Mouse (Mus musculus) liver, postnatal 0 days (tissue): ENCODE results near the gene Pick1. TPM values are rescaled to one million over a fixed set of nuclear protein-coding genes. Genes with fewer than 3 reads are reported as not detected.
A peak's percentile ranks its signal among the peaks of the same experiment; 100 is the strongest.

Experiments used
- ATAC-seq: fragments of 200-750 bp; cut with Nextera tagmentation; 2 replicates; pipeline ENCODE4 v1.8.0; 2017; ENCODE audit warnings: mild to moderate bottlenecking, moderate library complexity
- DNase-seq: peaks from one replicate; pipeline ENCODE4 v3.0.0-alpha.2; 2016
- H3K27ac ChIP-seq: fragments of 300-500 bp; sonication (generic); 2 replicates; pipeline ENCODE4 v1.5.1; 2014; ENCODE audit warnings: antibody characterized with exemption, moderate library complexity, mild to moderate bottlenecking, low read depth
- H3K27me3 ChIP-seq: fragments of 300-500 bp; sonication (generic); 2 replicates; pipeline ENCODE4 v1.6.1; 2014; ENCODE audit warnings: low read length, control low read depth, mixed read lengths; ENCODE audit not compliant: insufficient read depth
- H3K36me3 ChIP-seq: fragments of 300-500 bp; sonication (generic); replicated peaks from 2 replicates; pipeline ENCODE4 v1.6.1; 2014; ENCODE audit warnings: mild to moderate bottlenecking, control low read depth, low read length, moderate library complexity, mixed read lengths; ENCODE audit not compliant: insufficient read depth
- H3K4me1 ChIP-seq: fragments of 300-500 bp; sonication (generic); 2 replicates; pipeline ENCODE4 v1.6.1; 2014; ENCODE audit warnings: antibody characterized with exemption, mild to moderate bottlenecking, control low read depth; ENCODE audit not compliant: insufficient read depth
- H3K4me2 ChIP-seq: fragments of 300-500 bp; sonication (generic); 2 replicates; pipeline ENCODE4 v1.6.1; 2014; ENCODE audit warnings: low read depth, mild to moderate bottlenecking, low read length, moderate library complexity, mixed read lengths
- H3K4me3 ChIP-seq: fragments of 300-500 bp; sonication (generic); 2 replicates; pipeline ENCODE4 v1.5.1; 2014; ENCODE audit warnings: low read depth, low read length
- H3K9ac ChIP-seq: fragments of 300-500 bp; sonication (generic); replicated peaks from 2 replicates; pipeline ENCODE4 v1.6.1; 2014; ENCODE audit warnings: mild to moderate bottlenecking, moderate library complexity
- H3K9me3 ChIP-seq: fragments of 300-500 bp; sonication (generic); 2 replicates; pipeline ENCODE4 v1.6.1; 2016; ENCODE audit warnings: mild to moderate bottlenecking, control low read depth, low read length, mixed read lengths
- CTCF ChIP-seq: sonication (generic); IDR thresholded peaks from 2 replicates; pipeline ENCODE4 v1.5.1; 2016; ENCODE audit warnings: antibody characterized with exemption, low read depth
- EP300 ChIP-seq: IDR thresholded peaks from 2 replicates; pipeline ENCODE4 v1.6.1; 2016; ENCODE audit warnings: antibody characterized with exemption, low read depth, mild to moderate bottlenecking
- WGBS: fragments of 180-500 bp; shearing (Covaris S2); extraction: QIAGEN DNeasy Blood & Tissue Kit; methylation state at CpG from one replicate; pipeline ENCODE4 v1.1.7; 2014; ENCODE audit not compliant: insufficient replicate concordance; 5-methylcytosine and 5-hydroxymethylcytosine counted together
- polyA plus RNA-seq: library from polyadenylated mRNA; unstranded; fragments of >200 nt; fragmentation: Nextera tagmentation; extraction: Ambion mirVana; gene quantifications from 2 replicates; pipeline ENCODE4 v1.2.1, GENCODE M21; 2015

Pick1 gene
- polyA plus RNA-seq, 1 experiment from 2014 or later, result 12.2 TPM

GRCm38 (mm10) chr15:79251781-79252491 lies 23.0 kb downstream of the Pick1 start:
- no peaks in the 10 kb centered on the region for H3K9me3 ChIP-seq
- no peak for TF ChIP-seq EP300
- no peak for TF ChIP-seq CTCF
- H3K4me2 ChIP-seq, result peak overlapping the region; percentile 58
- H3K4me3 ChIP-seq, result peak overlapping the region; percentile 7; the same call in 1 of the 2 replicates
- peaks cover 14% of the 10 kb centered on the region for H3K4me1 ChIP-seq
- H3K9ac ChIP-seq, result peak overlapping the region; percentile 16; the same call in 1 of the 2 replicates
- H3K36me3 ChIP-seq, result peaks cover 7% of the 10 kb centered on the region
- no peak overlapping the region for H3K27ac ChIP-seq
- ATAC-seq (peak; percentile 21; the same call in 1 of the 2 replicates), DNase-seq (no peak)
- 3% methylated on average over 60 of the region's 61 CpGs for WGBS
- peaks cover 30% of the 10 kb centered on the region for H3K27me3 ChIP-seq

DNA sequence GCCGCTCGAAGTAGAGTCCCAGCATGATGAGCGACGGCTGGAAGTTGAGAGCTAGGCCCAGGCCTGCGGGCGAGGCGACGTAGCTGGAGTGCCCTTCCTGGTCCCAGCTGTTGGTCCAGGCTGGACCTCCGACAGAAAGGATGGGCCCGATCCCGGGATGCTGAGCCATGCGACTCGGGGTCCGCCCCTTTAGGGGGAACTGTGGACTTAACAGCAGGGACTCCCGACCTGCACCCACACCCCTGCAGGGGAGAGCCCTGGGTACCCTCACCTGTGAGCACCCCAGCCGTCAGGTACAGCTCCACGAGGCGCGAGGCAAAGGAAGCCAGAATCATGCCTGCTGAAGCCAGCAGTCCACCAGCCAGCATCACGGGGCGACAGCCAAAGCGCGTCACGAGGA lies 23.6 kb downstream of the Pick1 start:
- Histone ChIP-seq H3K4me1 (peaks cover 14% of the 10 kb centered on the region), H3K36me3 (peaks cover 3% of the 10 kb centered on the region), H3K4me3 (peak overlapping the region; percentile 7; the same call in 1 of the 2 replicates), H3K27me3 (peaks cover 30% of the 10 kb centered on the region), H3K9me3 (no peaks in the 10 kb centered on the region), H3K9ac (no peak overlapping the region; the same call in 1 of the 2 replicates), H3K27ac (no peak overlapping the region), H3K4me2 (peak overlapping the region; percentile 58)
- TF ChIP-seq EP300 (no peak), CTCF (no peak)
- WGBS, result 27% methylated on average over 24 of the region's 24 CpGs
- DNase-seq (no peak), ATAC-seq (no peak)

DNA sequence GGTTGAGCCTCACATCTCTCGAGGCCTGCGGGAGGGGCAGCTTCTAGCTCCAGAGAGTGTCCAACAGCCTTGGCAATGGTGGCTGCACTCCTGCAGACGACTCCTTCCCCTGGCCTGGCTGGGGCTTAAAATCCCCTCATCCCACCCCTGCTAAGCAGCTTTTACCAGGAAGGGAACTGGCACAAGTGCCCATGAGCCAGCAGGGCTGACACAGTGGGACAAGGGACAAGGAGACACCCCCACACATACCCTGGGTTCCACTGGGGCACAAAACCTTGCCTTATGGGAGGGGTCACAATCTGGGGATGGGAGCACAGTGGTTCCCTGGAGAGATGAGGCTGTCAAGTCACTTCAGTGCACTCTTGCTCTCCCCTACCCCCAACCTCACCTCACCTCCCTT lies 25.7 kb downstream of the Pick1 start, which contains the start of gene Slc16a8:
TSS of gene Slc16a8 (minus strand) at position 101 of the 400 bp plus-strand sequence.
- Histone ChIP-seq H3K4me1 (peaks cover 14% of the 10 kb centered on the region), H3K4me2 (no peak within 1 kb of the TSS), H3K4me3 (no peak within 1 kb of the TSS), H3K27ac (no peak within 1 kb of the TSS), H3K9ac (no peak within 1 kb of the TSS), H3K9me3 (no peaks in the 10 kb centered on the region), H3K27me3 (peaks cover 30% of the 10 kb centered on the region), H3K36me3 (no peaks in the 10 kb centered on the region)
- no peak for ATAC-seq
- DNase-seq, result no peak
- TF ChIP-seq EP300, result no peak
- TF ChIP-seq CTCF, result no peak
- WGBS, result 42% methylated on average over 3 of the region's 3 CpGs

GRCm38 (mm10) chr15:79258521-79258920 lies 29.5 kb downstream of the Pick1 start:
- WGBS, result 34% methylated on average over 17 of the region's 17 CpGs
- Histone ChIP-seq H3K4me2 (no peak overlapping the region), H3K9ac (no peak overlapping the region), H3K27me3 (peaks cover 40% of the 10 kb centered on the region), H3K4me3 (no peak overlapping the region), H3K4me1 (peaks cover 5% of the 10 kb centered on the region; the same call in 1 of the 2 replicates), H3K36me3 (no peaks in the 10 kb centered on the region), H3K9me3 (no peaks in the 10 kb centered on the region), H3K27ac (no peak overlapping the region)
- no peak for ATAC-seq
- TF ChIP-seq EP300 (no peak), CTCF (no peak)
- DNase-seq, result no peak

DNA sequence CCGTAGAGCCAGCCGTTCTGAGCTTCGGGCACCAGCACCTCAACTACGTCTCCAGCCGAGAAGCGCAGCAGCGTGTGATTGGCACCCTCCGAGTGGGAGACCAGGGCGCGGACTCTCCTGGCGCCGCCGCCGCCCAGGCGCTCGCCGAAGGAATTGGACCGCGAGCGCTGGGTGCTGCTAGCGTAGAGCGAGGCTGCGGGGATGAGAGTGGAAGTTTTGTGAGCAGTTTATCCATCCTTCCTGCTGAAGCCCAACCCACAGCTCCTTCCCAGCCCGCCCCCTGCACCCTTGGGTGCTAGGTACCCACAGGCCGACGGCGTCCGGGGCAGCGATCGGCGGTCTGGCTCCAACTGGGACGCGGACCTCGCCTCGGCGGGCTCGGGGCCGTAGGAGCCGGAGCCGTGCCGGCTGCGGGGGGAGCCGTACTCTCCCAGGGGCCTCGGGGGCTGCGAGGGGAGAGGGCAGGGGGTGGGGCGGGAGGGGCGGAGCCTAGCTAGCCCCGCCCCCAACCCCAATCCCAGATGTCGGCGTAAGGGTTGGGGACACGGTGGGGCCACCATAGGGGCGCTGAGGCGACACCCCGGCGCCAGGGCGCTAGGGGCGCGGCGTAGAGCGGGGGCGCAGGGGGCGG lies 32.2 kb downstream of the Pick1 start:
- WGBS, result 2% methylated on average over 53 of the region's 62 CpGs
- H3K9me3 ChIP-seq, result no peaks in the 10 kb centered on the region
- H3K4me2 ChIP-seq, result peak overlapping the region; percentile 71
- H3K27me3 ChIP-seq, result peaks cover 35% of the 10 kb centered on the region
- no peak overlapping the region for H3K9ac ChIP-seq
- ATAC-seq (peak; percentile 21; the same call in 1 of the 2 replicates), DNase-seq (no peak)
- peak overlapping the region; percentile 51 for H3K4me3 ChIP-seq
- no peak for TF ChIP-seq CTCF
- no peak for TF ChIP-seq EP300
- no peaks in the 10 kb centered on the region for H3K36me3 ChIP-seq
- peaks cover 5% of the 10 kb centered on the region; the same call in 1 of the 2 replicates for H3K4me1 ChIP-seq
- no peak overlapping the region for H3K27ac ChIP-seq

DNA sequence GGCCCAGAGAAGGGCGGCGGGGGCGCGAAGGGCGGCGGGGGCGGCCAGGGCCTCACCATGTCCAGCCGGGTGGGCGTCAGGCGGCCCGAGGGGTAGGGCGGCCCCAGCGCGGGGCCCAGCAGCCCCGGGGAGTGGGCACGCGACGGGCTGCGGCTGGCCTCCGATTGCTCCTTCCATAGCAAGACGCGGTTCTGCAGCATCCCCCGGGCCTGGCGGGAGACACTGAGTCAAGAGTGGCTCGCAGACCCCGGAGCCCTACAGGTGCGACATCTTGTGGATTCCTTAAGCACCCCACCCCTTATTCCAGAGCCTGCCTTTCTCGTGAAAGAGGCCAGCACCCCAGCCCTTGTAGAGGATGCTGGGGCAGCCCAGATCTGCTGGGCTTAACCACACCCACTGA lies 32.8 kb downstream of the Pick1 start:
- ATAC-seq (no peak), DNase-seq (no peak)
- peak overlapping the region; percentile 71 for H3K4me2 ChIP-seq
- no peaks in the 10 kb centered on the region for H3K9me3 ChIP-seq
- peaks cover 35% of the 10 kb centered on the region for H3K27me3 ChIP-seq
- H3K4me1 ChIP-seq, result peaks cover 5% of the 10 kb centered on the region; the same call in 1 of the 2 replicates
- H3K27ac ChIP-seq, result no peak overlapping the region
- no peak overlapping the region for H3K9ac ChIP-seq
- WGBS, result 3% methylated on average over 18 of the region's 28 CpGs
- TF ChIP-seq EP300 (no peak), CTCF (no peak)
- H3K4me3 ChIP-seq, result peak overlapping the region; percentile 51
- no peaks in the 10 kb centered on the region for H3K36me3 ChIP-seq
